Mouse (Mus musculus) cerebellum, postnatal 36 days (tissue): Measurements from ENCODE around the gene Gemin5.
"Not testable (repeated sequence)": the region's sequence is repeated elsewhere in the genome, so short reads cannot be mapped to it uniquely, and the experiment has no call there.

Experiments
- DNase-seq, 2 experiments: peaks; one replicate each; pipeline ENCODE4 v3.0.0; 2021 to 2022; ENCODE audit warnings: mixed read lengths in 2 of 2

Gene Gemin5

DNA sequence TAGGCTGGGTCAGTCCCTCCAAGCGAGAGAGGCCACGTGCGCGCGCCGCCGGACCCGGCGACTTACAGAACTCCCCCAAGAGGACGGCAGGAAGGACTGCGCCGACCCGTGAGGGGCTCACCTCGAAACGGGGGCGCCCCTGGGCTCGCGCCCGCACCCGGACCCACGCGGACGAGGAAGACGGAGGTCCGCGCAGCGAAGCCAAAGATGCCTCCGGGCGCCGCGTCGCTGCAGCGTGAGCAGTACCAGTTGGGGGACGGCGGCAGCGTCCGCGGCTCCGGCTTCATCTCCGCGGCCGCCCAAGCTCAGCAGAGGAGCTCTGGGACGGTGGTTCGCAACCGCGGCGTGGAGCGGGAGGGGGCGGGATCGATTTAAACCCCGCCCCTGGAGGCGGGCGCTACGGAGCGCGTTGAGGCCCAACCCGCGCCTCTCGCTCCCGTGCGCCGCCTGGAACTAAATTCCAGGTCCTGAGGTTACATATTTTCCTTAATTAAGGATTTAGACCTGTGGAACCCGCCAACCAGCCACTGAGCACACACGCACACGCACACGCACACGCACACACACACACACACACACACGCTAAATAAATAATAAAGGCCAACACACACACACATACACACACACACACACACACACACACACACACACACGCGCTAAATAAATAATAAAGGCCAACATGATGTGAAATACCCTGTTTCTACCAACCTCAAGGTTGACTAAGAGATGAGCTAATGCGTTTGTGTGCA, at the start of gene Gemin5:
Gemin5 (minus strand) TSS at position 373 of the 749 bp plus-strand sequence.
- DNase-seq: peak; percentile 86 to 89

DNA sequence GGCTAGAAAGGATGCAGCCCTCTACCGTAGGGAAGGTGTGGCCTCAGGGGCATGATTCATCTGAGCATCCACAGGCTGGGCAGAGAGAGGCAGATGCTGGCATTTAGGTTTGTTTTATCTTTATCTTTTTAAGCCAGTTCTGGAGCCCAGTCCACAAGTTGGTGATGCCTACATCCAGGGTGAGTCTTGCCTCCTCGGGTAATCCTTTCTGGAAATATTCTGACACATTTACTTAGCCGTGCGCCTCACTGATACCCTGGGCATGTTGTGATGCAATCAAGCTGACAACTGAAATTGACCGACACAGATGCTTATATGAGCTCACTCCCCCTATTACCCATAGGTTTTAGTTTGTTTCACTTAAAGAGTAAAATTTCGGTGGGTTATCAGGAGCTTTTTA, 48.5 kb upstream of the Gemin5 start:
- DNase-seq: no peak

DNA sequence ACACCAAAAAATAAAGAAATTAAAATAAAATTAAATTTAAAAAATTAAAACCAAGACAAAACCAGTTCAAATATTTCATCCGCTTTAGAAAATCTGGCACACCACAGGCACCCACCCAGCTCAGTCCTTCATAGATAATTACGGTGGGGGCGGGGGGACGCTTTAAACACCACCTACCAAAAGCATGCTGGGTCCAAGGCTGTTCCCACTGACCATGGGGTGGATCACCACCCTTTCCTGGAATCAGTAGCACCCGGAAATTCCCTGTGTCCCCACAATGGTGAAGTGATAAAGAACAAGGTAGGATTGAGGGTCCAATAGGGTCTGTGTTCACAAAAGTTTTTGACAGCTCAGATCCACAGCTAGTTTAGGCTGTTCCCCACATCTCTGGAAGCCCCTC, 47.5 kb upstream of the Gemin5 start:
- DNase-seq: no peak

DNA sequence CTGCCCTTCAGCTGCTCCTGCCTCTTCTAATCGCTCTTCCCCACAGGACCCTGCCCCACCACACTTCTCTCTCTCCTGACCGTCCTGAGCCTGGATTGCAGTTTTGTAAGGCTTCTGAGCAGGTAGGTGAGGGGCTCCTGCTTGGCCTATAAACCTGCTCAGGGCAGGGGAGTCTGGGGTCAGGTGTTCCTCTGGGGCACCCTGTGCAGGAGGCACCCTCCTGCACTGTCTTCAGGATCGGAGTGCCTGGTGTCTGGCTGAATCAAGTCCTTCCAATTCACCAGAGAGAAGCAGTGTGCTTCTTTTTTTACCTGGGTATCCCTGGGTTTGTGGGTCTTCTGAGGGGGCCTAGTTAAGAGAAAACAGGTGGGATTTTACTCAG, 46.7 kb upstream of the Gemin5 start:
- DNase-seq: not testable (repeated sequence)

DNA sequence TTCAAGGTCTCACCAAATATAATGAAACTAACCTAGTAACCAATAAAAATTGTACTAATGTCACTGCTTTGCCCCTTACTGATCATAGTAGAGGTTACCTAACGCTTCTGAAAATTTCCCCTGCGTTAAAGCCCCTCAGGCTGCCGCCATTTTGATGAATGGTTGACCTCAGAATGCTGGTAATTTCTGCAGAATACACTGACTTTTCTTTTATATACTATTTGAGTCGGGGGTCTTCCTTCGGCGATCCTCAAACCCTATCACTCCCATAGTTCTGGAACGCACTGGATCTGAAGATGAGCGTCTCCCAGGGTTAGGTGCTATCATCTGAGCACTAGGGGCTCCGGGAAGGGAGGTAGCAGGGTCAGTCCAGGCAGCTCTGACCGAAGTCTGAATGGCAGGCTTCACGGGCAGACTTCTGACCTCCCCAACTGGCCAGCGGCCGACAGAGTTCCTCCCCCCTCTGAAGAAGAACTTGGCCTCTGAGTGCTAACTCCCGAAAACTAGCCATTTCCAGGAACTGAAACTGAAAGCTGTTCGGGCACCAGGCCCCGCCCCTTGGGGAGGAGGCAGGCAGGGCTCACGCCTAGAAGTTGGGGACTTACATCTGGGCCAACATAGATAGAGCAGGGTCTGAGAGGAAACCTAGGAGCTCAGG, 46.2 kb upstream of the Gemin5 start:
- peak in 1 of 2 experiments; percentile 4 for DNase-seq

DNA sequence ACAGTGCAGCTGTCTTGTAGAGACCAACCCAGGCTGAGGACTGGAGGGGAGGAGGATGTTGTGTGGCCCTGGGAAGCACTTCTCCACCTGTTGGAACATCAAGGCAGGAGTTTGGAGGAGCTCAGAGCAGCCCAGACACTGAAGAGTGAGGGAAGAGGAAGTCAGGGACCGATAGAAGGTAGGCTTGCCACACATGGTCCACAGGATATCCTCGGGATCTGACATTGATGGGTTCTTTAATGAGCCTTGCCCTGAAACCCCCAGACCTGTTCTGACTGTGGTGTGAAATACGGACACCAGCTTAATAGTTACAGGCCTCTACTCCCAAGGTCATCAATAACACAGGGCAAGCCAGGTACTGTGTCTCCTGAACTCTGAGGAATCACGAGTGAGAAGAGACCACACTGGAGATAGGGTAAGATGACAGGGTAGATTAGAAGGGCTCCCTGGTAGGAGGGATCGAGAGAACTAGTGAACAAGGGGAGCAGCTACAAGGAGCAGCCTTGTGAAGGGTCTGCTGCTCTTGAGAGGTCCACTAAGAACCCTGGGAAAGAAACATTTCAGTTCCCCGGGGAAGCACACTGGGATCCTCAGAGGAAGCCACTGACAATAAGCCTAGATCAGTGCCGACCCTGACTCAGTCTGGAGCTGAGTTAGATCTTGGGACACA, 45.5 kb upstream of the Gemin5 start:
- DNase-seq: no peak

DNA sequence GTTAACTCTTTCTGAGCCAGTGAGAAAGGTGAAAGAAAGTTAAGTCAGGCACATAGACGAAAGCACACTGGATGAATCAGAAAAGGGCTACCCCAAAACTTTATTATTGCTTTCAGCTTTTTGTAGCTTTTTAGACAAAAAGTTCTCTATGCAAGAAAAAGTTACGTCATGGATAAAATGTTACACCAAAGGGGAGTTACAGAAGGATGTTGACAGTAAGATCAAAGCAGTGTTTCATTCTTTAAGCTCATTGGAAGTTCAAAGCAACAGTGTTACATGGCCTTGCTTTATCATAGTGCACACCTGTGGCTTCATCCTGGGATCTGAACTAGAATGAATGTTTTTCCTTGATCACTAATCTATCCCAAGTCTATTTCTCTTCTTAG, 43.3 kb upstream of the Gemin5 start:
- DNase-seq: no peak

DNA sequence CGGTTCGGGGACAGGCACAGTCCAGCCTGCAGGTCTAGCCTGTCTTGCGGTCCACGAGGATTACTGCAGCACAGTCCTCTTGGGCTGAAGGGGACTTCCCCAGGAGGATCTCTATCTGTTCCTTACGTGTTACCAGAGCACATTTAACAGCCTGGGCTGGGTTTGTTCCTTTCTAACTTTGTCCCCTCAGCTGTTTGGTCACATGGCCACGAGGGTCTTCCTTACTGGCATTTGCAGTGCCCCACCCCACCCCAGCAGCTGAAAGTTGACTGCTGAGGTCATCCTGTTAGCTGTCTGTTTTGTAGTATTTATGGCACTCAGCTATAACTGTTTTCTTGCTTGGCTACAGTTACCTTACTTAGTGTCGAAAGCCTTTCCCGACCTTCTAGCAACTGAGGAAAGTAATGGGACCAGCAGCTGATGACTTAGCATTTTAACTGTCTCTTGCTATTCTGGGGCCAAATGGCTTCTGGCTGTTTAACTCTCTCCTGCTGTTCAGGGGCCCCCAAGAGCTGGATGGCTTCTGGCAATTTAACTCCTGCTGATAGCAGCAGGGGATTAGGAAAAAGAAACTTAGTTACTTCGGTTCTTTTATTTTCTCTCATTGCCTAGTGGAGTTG, 42.8 kb upstream of the Gemin5 start:
- DNase-seq: no peak

DNA sequence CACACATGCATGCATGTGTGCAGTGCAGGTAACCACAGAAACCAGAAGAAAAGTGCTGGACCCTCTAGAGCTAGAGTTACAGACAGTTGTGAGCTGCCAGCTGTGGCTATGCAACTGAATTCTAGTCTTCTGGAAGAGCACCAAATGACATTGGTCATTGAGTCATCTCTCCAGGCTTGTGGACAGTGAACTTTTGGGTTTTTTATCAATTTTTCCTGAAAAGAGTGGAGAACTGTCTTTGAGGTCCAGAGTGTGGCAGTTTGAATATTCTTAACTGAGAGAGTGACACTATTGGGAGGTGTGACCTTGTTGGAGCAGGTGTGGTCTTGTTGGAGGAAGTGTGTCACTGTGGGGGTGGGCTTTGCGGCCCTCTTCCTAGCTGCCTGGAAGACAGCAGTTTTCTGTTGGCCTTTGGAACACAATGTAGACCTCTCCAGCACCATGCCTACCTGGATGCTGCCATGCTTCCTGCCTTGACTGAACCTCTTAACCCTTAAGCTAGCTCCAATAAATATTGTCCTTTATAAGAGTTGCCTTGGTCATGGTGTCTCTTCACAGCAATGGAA, 42.1 kb upstream of the Gemin5 start:
- DNase-seq: no peak

DNA sequence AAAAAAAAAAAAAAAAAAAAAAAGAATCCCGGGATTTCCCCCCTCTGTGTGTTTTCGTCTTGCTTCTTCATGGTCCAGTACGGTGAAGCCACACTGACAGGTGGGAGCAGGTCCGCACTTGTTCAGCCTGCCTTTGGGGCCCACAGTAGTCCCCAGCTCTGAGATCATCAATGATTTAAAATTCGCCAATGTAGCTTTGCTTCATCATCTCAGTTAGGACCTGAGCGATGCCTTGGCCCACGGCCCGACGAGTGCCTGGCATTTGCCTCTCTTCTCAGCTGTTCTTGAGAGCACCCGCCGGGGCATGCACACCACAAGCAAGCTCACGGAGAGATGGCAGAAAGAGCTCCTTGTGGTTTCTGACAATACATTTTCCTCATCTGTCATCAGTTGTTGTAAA, 32.7 kb upstream of the Gemin5 start:
- no peak for DNase-seq

DNA sequence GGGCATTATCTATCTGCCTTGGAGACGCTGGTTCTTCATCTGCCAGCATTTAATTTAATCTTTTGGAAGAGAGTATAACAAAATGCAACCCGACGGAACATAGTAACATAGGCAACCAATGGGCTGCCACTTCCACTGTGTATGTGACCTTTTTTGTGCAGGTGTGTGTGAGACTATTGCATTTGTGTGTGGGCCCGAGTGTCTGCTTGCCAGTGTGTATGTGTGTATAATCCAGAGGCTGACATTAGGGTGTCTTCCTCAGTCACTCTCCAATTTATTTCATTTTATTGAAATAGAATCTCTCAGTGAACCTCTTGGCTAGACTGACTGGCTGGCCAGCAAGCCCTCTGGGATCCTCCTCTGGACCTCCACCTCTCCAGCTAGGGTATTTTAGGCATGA, 31.9 kb upstream of the Gemin5 start:
- DNase-seq: no peak

DNA sequence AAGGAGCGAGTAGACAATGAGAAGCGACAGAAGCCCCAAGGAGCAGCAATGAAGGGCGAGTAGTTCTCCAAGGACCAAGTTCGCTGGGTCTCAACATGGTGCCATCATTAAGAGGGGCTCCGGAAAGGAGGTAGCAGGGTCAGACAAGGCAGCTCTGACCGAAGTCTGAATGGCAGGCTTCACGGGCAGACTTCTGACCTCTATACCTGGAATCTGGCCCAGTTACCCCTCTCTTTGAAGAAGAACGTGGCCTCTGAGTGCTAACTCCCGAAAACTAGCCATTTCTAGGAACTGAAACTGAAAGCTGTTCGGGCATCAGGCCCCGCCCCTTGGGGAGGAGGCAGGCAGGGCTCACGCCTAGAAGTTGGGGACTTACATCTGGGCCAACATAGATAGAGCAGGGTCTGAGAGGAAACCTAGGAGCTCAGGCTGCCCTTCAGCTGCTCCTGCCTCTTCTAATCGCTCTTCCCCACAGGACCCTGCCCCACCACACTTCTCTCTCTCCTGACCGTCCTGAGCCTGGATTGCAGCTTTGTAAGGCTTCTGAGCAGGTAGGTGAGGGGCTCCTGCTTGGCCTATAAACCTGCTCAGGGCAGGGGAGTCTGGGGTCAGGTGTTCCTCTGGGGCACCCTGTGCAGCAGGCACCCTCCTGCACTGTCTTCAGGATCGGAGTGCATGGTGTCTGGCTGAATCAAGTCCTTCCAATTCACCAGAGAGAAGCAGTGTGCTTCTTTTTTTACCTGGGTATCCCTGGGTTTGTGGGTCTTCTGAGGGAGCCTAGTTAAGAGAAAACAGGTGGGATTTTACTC, 31.1 kb upstream of the Gemin5 start, which contains the start of the genes Igtp and Irgm2:
Igtp (plus strand) TSS at position 328 of the 809 bp plus-strand sequence.
Irgm2 (plus strand) TSS at position 390 of the 809 bp plus-strand sequence.
- DNase-seq: peak; percentile 22 to 29

DNA sequence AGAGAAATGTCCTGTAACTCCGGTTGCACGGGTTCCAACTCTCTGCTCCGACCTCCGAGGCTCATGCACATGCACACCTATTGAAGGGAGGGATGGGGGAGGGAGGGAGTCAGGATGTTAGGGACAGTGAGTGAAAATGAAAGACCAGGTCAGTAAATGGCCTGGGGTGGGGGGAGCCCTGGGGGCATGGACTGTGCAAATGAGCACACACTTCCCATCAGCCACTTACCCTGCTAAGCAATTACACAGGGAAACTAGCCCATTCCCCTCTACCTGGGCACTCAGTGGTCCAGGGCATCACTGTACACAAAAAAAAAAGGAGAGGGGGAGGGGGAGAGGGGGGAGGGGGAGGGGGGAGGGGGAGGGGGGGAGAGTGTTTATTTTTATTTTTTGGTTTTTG, 30.3 kb upstream of the Gemin5 start:
- no peak for DNase-seq

DNA sequence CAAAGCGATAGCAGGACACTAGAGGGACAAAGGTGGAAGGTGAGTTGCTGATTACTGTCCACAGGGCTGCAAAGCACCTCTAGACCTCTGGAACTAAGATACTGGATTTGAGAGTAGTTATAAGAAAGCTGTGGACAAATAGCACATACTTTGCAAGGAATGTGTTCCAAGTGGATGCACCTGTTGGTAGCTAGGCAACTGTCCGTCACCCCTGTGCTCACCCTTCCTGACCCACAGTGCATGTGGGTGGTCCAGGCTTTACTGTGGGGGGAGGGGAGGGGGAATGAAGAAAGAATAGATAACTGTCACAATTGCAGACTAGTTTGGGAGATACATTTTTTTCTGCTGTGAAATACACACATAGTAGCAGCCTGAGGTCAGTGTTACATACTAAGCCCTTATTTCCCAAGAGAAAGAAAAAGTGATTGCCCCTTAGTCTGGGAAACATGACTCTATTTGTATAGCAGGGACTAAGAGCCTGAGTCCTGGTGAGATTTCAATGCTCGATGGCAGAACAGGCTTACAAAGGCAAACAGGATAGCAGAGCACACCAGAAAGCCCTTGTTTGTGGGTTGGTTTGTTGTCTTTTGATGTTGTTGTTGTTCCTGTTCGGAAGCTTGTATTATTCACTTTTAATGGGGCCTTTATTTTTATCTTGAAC, 25.7 kb upstream of the Gemin5 start:
- no peak for DNase-seq

DNA sequence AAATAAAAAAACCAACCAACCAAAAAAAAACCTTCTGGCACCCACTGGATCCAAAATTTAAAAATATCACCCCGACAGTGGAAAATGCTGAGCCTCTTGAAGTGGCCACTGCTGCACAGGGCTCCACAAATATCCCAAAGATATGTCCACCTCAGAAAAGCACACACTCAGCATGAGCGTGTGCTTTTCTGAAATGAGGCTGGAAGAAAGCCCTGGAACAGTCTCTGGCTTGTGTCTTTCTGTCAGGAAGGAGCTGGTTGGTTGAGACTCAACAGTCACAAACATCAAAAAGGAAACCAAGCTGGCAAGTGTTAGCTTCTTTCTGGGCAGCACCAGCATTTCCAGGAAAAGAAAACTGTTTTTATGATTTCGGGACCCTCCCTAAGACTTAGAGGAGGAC, 25.0 kb upstream of the Gemin5 start:
- DNase-seq: peak in 1 of 2 experiments; percentile 20

DNA sequence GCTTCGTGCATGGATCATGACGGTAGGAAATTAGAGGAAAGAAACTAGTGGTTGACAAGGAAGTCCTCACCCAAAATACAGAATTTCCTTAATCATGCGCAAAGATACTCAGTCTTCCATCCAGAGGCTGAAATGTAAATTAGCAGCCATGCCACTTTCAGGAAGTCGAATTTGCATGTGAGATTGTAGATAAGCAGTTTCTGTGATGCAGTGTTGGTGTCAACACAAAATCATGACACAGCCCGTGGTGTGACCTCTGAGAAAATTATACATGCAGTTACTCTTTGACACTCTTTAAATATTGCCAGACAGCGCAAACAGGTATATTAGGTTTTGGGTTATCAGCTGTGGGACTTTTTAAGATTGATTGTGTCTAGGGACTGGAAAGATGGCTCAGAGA, 21.3 kb upstream of the Gemin5 start:
- DNase-seq: no peak

DNA sequence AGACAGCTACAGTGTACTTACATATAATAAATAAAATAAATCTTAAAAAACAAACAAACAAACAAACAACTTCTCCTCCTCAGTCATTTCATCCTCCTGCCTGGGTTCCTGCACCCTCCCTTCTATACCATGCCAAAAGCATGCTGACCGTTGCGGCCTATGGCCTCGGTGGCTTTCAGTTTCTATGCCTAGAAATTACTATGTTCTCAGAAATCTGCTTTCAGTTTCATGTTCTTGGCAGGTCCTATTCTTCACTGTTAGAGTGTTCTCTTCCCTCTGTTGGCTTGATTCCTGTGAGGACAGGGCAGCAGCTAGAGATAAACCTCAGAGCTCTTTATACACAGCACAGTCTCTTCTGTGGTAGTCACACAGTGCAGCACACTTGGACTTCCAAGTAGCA, 15.2 kb upstream of the Gemin5 start:
- no peak for DNase-seq

DNA sequence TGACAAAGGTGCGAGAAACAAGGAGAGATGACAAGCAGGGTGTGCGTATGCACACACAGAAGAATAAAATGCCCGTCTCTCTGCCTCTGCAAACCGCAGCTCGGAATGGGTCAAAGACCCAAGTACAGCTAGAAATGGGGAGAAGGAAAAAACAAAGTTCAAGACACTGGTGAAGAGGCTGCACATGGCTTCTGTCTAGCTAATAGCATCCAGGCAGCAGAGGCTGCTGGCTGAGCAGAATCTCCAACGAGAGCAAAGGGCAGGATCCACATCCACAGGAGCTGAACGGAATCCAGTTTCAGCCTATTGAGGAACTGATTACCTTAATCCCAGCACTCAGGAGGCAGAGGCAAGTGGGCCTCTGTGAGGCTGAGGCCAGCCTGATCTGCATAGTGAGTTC, 12.4 kb upstream of the Gemin5 start:
- DNase-seq: no peak

DNA sequence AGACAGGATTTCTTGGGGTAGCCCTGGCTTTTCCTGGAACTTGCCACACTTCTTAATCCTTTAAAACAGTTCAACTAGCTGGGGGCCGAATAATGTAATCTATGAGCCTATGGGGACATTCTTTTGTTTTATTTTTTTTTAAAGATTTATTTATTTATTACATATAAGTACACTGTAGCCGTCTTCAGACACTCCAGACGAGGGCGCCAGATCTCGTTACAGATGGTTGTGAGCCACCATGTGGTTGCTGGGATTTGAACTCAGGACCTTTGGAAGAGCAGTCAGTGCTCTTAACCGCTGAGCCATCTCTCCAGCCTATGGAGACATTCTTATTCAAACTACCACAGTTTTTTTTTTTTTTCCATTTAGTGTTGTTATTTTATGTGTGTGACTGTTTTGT, 11.6 kb upstream of the Gemin5 start:
- DNase-seq: not testable (repeated sequence)

DNA sequence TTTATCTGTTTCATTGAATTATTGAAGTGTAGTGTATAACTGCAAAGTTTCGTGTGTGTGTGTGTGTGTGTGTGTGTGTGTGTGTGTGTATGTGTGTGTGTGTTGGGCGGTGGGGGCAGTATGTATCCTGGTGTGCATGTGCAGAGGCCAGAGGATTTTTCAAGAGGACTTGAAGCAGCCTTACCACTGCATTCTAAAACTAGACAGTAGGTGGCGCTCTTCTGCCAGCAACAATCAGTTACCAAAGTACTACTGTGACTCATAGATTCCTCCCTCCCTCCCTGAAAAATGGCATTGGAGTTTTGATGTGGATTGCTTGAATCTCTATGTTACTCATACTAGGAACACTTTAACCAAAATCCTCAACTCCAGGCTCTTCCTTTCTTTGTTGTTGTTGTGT, 11.2 kb upstream of the Gemin5 start:
- peak; percentile 65 to 83 for DNase-seq

DNA sequence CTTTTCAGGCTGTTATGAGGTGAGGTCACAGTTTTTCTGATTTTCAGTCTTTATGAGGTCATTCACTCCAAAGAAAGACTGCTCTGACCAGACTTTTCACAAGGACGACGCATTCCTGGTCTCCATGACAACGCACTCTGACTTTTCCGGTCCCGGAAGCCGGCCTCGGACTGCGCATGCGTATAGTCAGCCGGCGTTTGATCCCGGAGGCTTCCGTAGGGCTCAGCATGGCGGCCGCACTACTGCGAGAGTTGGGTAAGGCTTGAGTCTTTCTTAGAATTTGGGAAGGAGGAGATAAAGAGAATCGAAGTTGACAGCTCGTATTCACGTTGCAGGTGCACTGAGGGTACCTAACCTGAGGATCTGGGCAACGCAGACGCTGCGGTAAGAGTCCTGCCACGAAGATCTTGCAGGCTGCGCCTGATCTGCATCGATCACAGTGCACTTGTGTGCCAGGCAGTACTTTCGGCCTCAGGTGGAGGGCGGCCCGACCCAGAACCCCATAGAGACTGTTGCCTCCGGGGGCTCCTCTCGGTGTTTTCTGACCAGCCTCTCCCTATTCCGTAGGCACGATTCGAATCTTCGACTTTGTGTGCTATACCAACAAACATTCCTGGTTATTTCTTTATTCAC, 3.2 kb upstream of the Gemin5 start, which contains the start of gene Mrpl22:
Mrpl22 (plus strand) TSS at position 203 of the 633 bp plus-strand sequence.
- DNase-seq: peak; percentile 95 to 98
